Mouse (Mus musculus): ENCODE measurements around the gene 2300002M23Rik.

Gene 2300002M23Rik

GRCm38 (mm10) chr17:35556812-35557211 lies 10.4 kb upstream of the 2300002M23Rik start:
- peak; percentile 78 for DNase-seq

- DNase-seq, result no peak
Measured at GRCm38 (mm10) chr17:35557351-35557750, 9.9 kb upstream of the 2300002M23Rik start.

- DNase-seq, result no peak
Measured at GRCm38 (mm10) chr17:35558216-35558615, 9.0 kb upstream of the 2300002M23Rik start.

GRCm38 (mm10) chr17:35567767-35568166 lies 517 bp downstream of the 2300002M23Rik start:
- no peak for DNase-seq

GRCm38 (mm10) chr17:35569091-35569944 lies 2.1 kb downstream of the 2300002M23Rik start:
- DNase-seq, result peak; percentile 47

GRCm38 (mm10) chr17:35570836-35571235 lies 3.6 kb downstream of the 2300002M23Rik start:
- no peak for DNase-seq

- no peak for DNase-seq
Measured at GRCm38 (mm10) chr17:35571477-35571876, 4.2 kb downstream of the 2300002M23Rik start.

- peak; percentile 93 for DNase-seq
Measured at GRCm38 (mm10) chr17:35578211-35578610, 11.0 kb downstream of the 2300002M23Rik start.

GRCm38 (mm10) chr17:35582900-35583299 lies 15.7 kb downstream of the 2300002M23Rik start:
- peak; percentile 74 for DNase-seq

- peak; percentile 92 for DNase-seq
Measured at GRCm38 (mm10) chr17:35584330-35584937, 17.2 kb downstream of the 2300002M23Rik start.

GRCm38 (mm10) chr17:35587291-35587690 lies 20.0 kb downstream of the 2300002M23Rik start:
- DNase-seq, result no peak

GRCm38 (mm10) chr17:35588387-35588786 lies 21.1 kb downstream of the 2300002M23Rik start:
- DNase-seq, result no peak

GRCm38 (mm10) chr17:35590410-35591218 lies 23.4 kb downstream of the 2300002M23Rik start:
- DNase-seq, result peak; percentile 85

GRCm38 (mm10) chr17:35591219-35591578 lies 23.9 kb downstream of the 2300002M23Rik start:
- no peak for DNase-seq

- DNase-seq, result no peak
Measured at GRCm38 (mm10) chr17:35591731-35592130, 24.5 kb downstream of the 2300002M23Rik start.

- DNase-seq, result no peak
Measured at GRCm38 (mm10) chr17:35592131-35592530, 24.9 kb downstream of the 2300002M23Rik start.

- no peak for DNase-seq
Measured at GRCm38 (mm10) chr17:35593786-35594185, 26.5 kb downstream of the 2300002M23Rik start.

GRCm38 (mm10) chr17:35594456-35594855 lies 27.2 kb downstream of the 2300002M23Rik start:
- no peak for DNase-seq

- no peak for DNase-seq
Measured at GRCm38 (mm10) chr17:35597399-35597798, 30.1 kb downstream of the 2300002M23Rik start.

GRCm38 (mm10) chr17:35601249-35601648 lies 34.0 kb downstream of the 2300002M23Rik start, which contains the start of gene Sfta2:
TSS of gene Sfta2 (plus strand) at chr17:35601549.
- DNase-seq, result no peak

- DNase-seq, result no peak
Measured at GRCm38 (mm10) chr17:35601736-35602354, 34.6 kb downstream of the 2300002M23Rik start.

GRCm38 (mm10) chr17:35617127-35617526 lies 49.9 kb downstream of the 2300002M23Rik start:
- DNase-seq, result no peak
